31 mouse cellular contexts compared by ENCODE assay signal in genomic region chr12:107146608-107147121, GRCm38 (mm10).
DNase-seq lines count a peak whose midpoint lies in the region; ATAC-seq and TF ChIP-seq lines count a peak whose summit lies in the region.
"Had no signal": no experiment of that assay in that cellular context is flagged by ENCODE, and none has a peak within 500 bp of the region (broad histone marks: within the 10 kb centered on the region; RNA-seq: fewer than 3 reads in every experiment).

No protein-coding gene starts in this region.

- DNase-seq in thymus, adult 2 months: peak; percentile 53
- no peak for DNase-seq in thymus, adult 18-20 months
- peak; percentile 54 for DNase-seq in T-cell, adult 2 months (ENCODE audit: low spot score)
- no peak for DNase-seq in retina, postnatal 1 day
- DNase-seq: adrenal gland, postnatal 14 days; cerebellum, adult 11-12 months; cerebellum, adult 9-11 months; embryo, embryonic 11 days; gastrocnemius, postnatal 25 days; heart, adult 11 months; kidney, postnatal 36 days; liver, embryonic 13.5 days; lung, adult 18-20 months; lung, postnatal 4 days; right cerebral cortex, postnatal 25 days had no signal

- H3K27ac ChIP-seq in thymus, adult 2 months (ENCODE audit: control insufficient read depth, insufficient read depth, low read length): peak overlapping the region; percentile 95
- 0 out of 2 replicates have a peak overlapping the region, but pooled peaks have one; percentile 8 for H3K27ac ChIP-seq in small intestine, adult 2 months (ENCODE audit: insufficient read depth, low read depth, low read length)
- H3K27ac ChIP-seq in hindbrain, embryonic 13.5 days: no peak overlapping the region
- H3K27ac ChIP-seq: embryonic facial prominence, embryonic 12.5 days; heart, embryonic 10.5 days; heart, embryonic 15.5 days; hindbrain, embryonic 10.5 days; kidney, embryonic 15.5 days; limb, embryonic 10.5 days; limb, embryonic 15.5 days; liver, embryonic 13.5 days; midbrain, embryonic 13.5 days had no signal

- H3K27me3 ChIP-seq in thymus, adult 2 months (ENCODE audit: control insufficient read depth, insufficient read depth, low read length): no peaks in the 10 kb centered on the region
- no peaks in the 10 kb centered on the region for H3K27me3 ChIP-seq in small intestine, adult 2 months (ENCODE audit: control insufficient read depth, insufficient read depth, low read length)
- 0 out of 2 replicates have a peak, but pooled peaks cover 4% of the 10 kb centered on the region for H3K27me3 ChIP-seq in hindbrain, embryonic 13.5 days
- H3K27me3 ChIP-seq: embryonic facial prominence, embryonic 12.5 days; heart, embryonic 15.5 days; kidney, embryonic 15.5 days; limb, embryonic 15.5 days; liver, embryonic 13.5 days; midbrain, embryonic 13.5 days had no signal

- no peaks in the 10 kb centered on the region for H3K36me3 ChIP-seq in thymus, adult 2 months (ENCODE audit: control insufficient read depth, insufficient read depth, low read length)
- H3K36me3 ChIP-seq in small intestine, adult 2 months (ENCODE audit: control insufficient read depth, insufficient read depth, low read length): no peaks in the 10 kb centered on the region
- no peaks in the 10 kb centered on the region for H3K36me3 ChIP-seq in hindbrain, embryonic 13.5 days
- H3K36me3 ChIP-seq: embryonic facial prominence, embryonic 12.5 days; G1E; heart, embryonic 10.5 days; heart, embryonic 15.5 days; hindbrain, embryonic 10.5 days; kidney, embryonic 15.5 days; limb, embryonic 10.5 days; limb, embryonic 15.5 days; liver, embryonic 13.5 days; midbrain, embryonic 13.5 days had no signal

- TF ChIP-seq CTCF in thymus, adult 2 months (IDR thresholded peaks at IDR 0.05; ENCODE audit: borderline replicate concordance, control insufficient read depth, extremely low read depth, insufficient read depth, low read length, poor library complexity): no peak
- TF ChIP-seq CTCF in small intestine, adult 2 months (IDR thresholded peaks at IDR 0.05; ENCODE audit: extremely low read depth, insufficient read length, insufficient replicate concordance, low read depth, low read length): no peak

- H3K4me2 ChIP-seq in hindbrain, embryonic 13.5 days: no peak overlapping the region
- H3K4me2 ChIP-seq: embryonic facial prominence, embryonic 12.5 days; heart, embryonic 15.5 days; kidney, embryonic 15.5 days; limb, embryonic 15.5 days; liver, embryonic 13.5 days; midbrain, embryonic 13.5 days had no signal

- H3K9ac ChIP-seq in hindbrain, embryonic 13.5 days: no peak overlapping the region
- H3K9ac ChIP-seq: embryonic facial prominence, embryonic 12.5 days; heart, embryonic 15.5 days; kidney, embryonic 15.5 days; limb, embryonic 15.5 days; liver, embryonic 13.5 days; midbrain, embryonic 13.5 days had no signal

- 12% methylated on average over 5 of the region's 5 CpGs for WGBS in thymus, adult 2 months
- whole genome bisulfite sequencing in small intestine, adult 2 months: 61% methylated on average over 5 of the region's 5 CpGs
- WGBS in hindbrain, embryonic 13.5 days: 86% methylated on average over 5 of the region's 5 CpGs

- no peak for ATAC-seq in megakaryocyte progenitor cell, adult 5-6 weeks (replicated peaks; ENCODE audit: poor library complexity)
- ATAC-seq in hindbrain, embryonic 13.5 days (ENCODE audit: low FRiP score): no peak
- ATAC-seq: forebrain, embryonic 14.5 days; hindbrain, embryonic 16.5 days; intestine, postnatal 0 days; lung, postnatal 0 days; midbrain, embryonic 13.5 days had no signal

- no peak for TF ChIP-seq POLR2A in thymus, adult 2 months (IDR thresholded peaks at IDR 0.05; ENCODE audit: control insufficient read depth, extremely low read depth, insufficient read depth, low read length, poor library complexity)
- no peak for TF ChIP-seq POLR2A in small intestine, adult 2 months (IDR thresholded peaks at IDR 0.05; ENCODE audit: low read depth, low read length)

- peak overlapping the region; percentile 18 for H3K4me3 ChIP-seq in thymus, adult 2 months (ENCODE audit: control insufficient read depth, insufficient read depth, low read length)
- no peak overlapping the region for H3K4me3 ChIP-seq in small intestine, adult 2 months (ENCODE audit: low read depth, low read length)
- no peak overlapping the region for H3K4me3 ChIP-seq in hindbrain, embryonic 13.5 days
- H3K4me3 ChIP-seq: embryonic facial prominence, embryonic 12.5 days; heart, embryonic 10.5 days; heart, embryonic 15.5 days; hindbrain, embryonic 10.5 days; kidney, embryonic 15.5 days; limb, embryonic 10.5 days; limb, embryonic 15.5 days; liver, embryonic 13.5 days; midbrain, embryonic 13.5 days had no signal

- no peaks in the 10 kb centered on the region for H3K9me3 ChIP-seq in hindbrain, embryonic 13.5 days
- H3K9me3 ChIP-seq: embryonic facial prominence, embryonic 12.5 days; heart, embryonic 10.5 days; heart, embryonic 15.5 days; hindbrain, embryonic 10.5 days; kidney, embryonic 15.5 days; limb, embryonic 10.5 days; limb, embryonic 15.5 days; liver, embryonic 13.5 days; midbrain, embryonic 13.5 days had no signal

- peaks cover 74% of the 10 kb centered on the region for H3K4me1 ChIP-seq in thymus, adult 2 months (replicated peaks; ENCODE audit: control insufficient read depth, insufficient read depth, low read length)
- no peaks in the 10 kb centered on the region for H3K4me1 ChIP-seq in small intestine, adult 2 months (ENCODE audit: control insufficient read depth, insufficient read depth, insufficient read length, low read length)
- H3K4me1 ChIP-seq in hindbrain, embryonic 13.5 days (replicated peaks): no peaks in the 10 kb centered on the region
- H3K4me1 ChIP-seq: embryonic facial prominence, embryonic 12.5 days; heart, embryonic 15.5 days; hindbrain, embryonic 10.5 days; kidney, embryonic 15.5 days; liver, embryonic 13.5 days; midbrain, embryonic 13.5 days had no signal

Comparison
In these comparisons a context has a peak if more than half of its experiments do, and no peak if none do; other contexts are left out.
1. DNase-seq: peak in thymus, adult 2 months (single experiment) and T-cell, adult 2 months (single experiment); none in thymus, adult 18-20 months (0 of 2) and retina, postnatal 1 day (single experiment).